Mouse (Mus musculus) limb, embryonic 14.5 days (tissue): ENCODE measurements at regions not wholly inside any gene's neighbourhood (a gene's known extent, or its start where the extent isn't known, plus 50 kb on each side); places are given as distances from the start of the nearest gene placed in this dataset.

Experiments used
- ATAC-seq: fragments of 200-750 bp; cut with Nextera tagmentation; 2 replicates; pipeline ENCODE4 v1.8.0; 2017; ENCODE audit warnings: low read depth, moderate number of reproducible peaks, moderate TSS enrichment; ENCODE audit not compliant: low FRiP score
- DNase-seq: peaks from one replicate; pipeline ENCODE4 v3.0.0-alpha.2; 2015; ENCODE audit warnings: low spot score
- H3K27ac ChIP-seq: fragments of 300-500 bp; sonication (generic); replicated peaks from 2 replicates; pipeline ENCODE4 v1.5.1; 2014; ENCODE audit warnings: low read depth, mild to moderate bottlenecking, low read length, moderate library complexity, mixed read lengths
- H3K27me3 ChIP-seq: fragments of 300-500 bp; sonication (generic); 2 replicates; pipeline ENCODE4 v1.6.1; 2014; ENCODE audit warnings: low read length, mixed read lengths; ENCODE audit not compliant: control insufficient read depth, insufficient read depth
- H3K36me3 ChIP-seq: fragments of 300-500 bp; sonication (generic); 2 replicates; pipeline ENCODE4 v1.6.1; 2014; ENCODE audit warnings: mild to moderate bottlenecking, low read length, moderate library complexity, mixed read lengths; ENCODE audit not compliant: control insufficient read depth, insufficient read depth
- H3K4me1 ChIP-seq: fragments of 300-500 bp; sonication (generic); 2 replicates; pipeline ENCODE4 v1.6.1; 2014; ENCODE audit warnings: antibody characterized with exemption, low read length, mixed read lengths; ENCODE audit not compliant: control insufficient read depth, insufficient read depth
- H3K4me2 ChIP-seq: fragments of 300-500 bp; sonication (generic); replicated peaks from 2 replicates; pipeline ENCODE4 v1.6.1; 2014; ENCODE audit warnings: low read depth, mild to moderate bottlenecking, low read length, moderate library complexity; ENCODE audit not compliant: severe bottlenecking
- H3K4me3 ChIP-seq: fragments of 300-500 bp; sonication (generic); replicated peaks from 2 replicates; pipeline ENCODE4 v1.5.1; 2014; ENCODE audit warnings: low read length
- H3K9ac ChIP-seq: fragments of 300-500 bp; sonication (generic); 2 replicates; pipeline ENCODE4 v1.6.1; 2014; ENCODE audit warnings: mild to moderate bottlenecking, low read depth, low read length, moderate library complexity; ENCODE audit not compliant: severe bottlenecking
- H3K9me3 ChIP-seq: fragments of 300-500 bp; sonication (generic); 2 replicates; pipeline ENCODE4 v1.6.1; 2016; ENCODE audit warnings: low read length; ENCODE audit not compliant: control insufficient read depth
- POLR2A ChIP-seq: fragments of 200-500 bp; IDR thresholded peaks from 2 replicates; pipeline ENCODE4 v1.8.0; 2012; ENCODE audit warnings: inconsistent platforms, mild to moderate bottlenecking, moderate library complexity, borderline replicate concordance; ENCODE audit not compliant: insufficient read depth, insufficient read length; ENCODE audit errors: extremely low read depth
- whole genome bisulfite sequencing: fragments of 180-500 bp; shearing (Covaris S2); extraction: QIAGEN DNeasy Blood & Tissue Kit; methylation state at CpG from one replicate; pipeline ENCODE4 v1.1.7; 2014; 5-methylcytosine and 5-hydroxymethylcytosine counted together

DNA sequence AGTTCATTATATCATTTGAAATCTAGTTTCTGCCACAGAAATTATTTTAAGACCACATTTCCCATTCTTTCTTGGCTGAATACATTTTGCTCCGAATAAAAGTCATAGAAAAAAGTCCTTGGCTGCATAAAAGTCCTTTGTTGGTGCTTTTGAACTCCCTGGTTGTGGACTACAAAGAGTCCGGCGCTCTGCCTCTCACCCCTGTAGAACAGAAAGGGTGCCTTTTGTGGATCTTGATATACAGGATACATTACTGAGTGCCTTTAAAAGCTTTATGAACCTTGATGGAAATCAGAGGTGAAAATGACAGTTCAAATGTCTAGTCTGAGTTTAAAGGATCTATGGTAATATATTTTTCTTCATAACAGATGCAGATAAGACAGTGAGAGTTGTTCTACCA lies 355.5 kb downstream of the Anxa1 start:
- 67% methylated on average over 3 of the region's 3 CpGs for WGBS
- Histone ChIP-seq H3K4me1 (no peaks in the 10 kb centered on the region), H3K4me3 (no peak overlapping the region), H3K9me3 (no peaks in the 10 kb centered on the region), H3K36me3 (no peaks in the 10 kb centered on the region), H3K4me2 (no peak overlapping the region), H3K27me3 (no peaks in the 10 kb centered on the region), H3K27ac (no peak overlapping the region), H3K9ac (no peak overlapping the region)
- no peak for TF ChIP-seq POLR2A
- ATAC-seq: no peak
- DNase-seq: no peak

DNA sequence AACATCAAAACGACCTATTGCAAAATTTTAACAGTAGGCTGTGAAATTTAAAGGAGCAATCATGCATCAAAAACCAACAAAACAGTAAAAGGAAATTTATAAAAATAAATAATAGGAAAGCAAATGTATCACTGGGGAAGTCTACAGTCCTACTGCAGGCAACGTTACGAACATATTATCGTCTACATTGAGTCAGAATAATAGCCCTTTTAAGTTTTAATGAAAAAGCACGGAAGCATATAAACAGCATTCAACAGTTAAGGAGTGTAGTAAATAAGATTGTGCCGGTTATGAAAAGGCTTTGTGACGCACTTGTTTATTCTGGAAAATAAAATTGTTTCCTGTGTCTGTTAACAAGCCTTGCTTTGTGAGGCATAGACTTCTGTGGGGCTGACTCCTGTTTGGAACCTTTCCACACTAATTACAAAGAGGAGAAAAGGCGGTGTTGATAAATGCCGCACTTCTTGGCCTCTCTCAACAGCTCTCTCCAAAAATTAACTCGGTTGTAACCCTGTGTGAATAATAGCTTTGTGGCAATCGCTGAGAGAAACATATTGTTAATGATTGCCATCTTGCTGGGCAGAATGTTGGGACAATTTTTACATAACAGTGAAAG lies 363.0 kb downstream of the Anxa1 start:
- no peaks in the 10 kb centered on the region for H3K9me3 ChIP-seq
- no peak for ATAC-seq
- DNase-seq: no peak
- no peak overlapping the region for H3K4me2 ChIP-seq
- no peak for TF ChIP-seq POLR2A
- no peaks in the 10 kb centered on the region for H3K4me1 ChIP-seq
- 35% methylated on average over 11 of the region's 11 CpGs for whole genome bisulfite sequencing
- no peak overlapping the region for H3K4me3 ChIP-seq
- H3K9ac ChIP-seq: no peak overlapping the region
- no peaks in the 10 kb centered on the region for H3K27me3 ChIP-seq
- H3K27ac ChIP-seq: no peak overlapping the region
- H3K36me3 ChIP-seq: no peaks in the 10 kb centered on the region

DNA sequence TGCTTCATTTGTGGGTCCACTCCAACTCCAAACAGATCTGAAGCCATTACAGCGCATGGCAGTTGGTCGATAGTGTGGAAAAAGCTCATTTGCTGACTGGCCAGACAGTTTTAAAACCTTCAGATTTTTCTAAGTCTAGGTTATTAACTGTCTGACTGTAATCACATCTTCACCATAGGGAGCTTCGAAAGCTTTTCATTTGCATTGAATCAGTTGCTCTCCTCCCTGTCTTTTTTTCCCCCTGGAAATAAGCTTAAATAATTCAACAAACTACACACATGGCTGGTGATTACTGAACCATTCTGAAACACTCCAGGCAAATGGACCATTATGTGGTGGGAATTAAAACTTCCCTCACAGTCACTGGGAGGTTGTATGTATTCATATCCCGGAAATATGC lies 376.6 kb downstream of the Anxa1 start:
- ATAC-seq (no peak), DNase-seq (no peak)
- Histone ChIP-seq H3K9ac (no peak overlapping the region), H3K27ac (no peak overlapping the region), H3K4me1 (no peaks in the 10 kb centered on the region), H3K27me3 (no peaks in the 10 kb centered on the region), H3K9me3 (no peaks in the 10 kb centered on the region), H3K4me2 (no peak overlapping the region), H3K4me3 (no peak overlapping the region), H3K36me3 (no peaks in the 10 kb centered on the region)
- no peak for TF ChIP-seq POLR2A
- 83% methylated on average over 4 of the region's 4 CpGs for WGBS

DNA sequence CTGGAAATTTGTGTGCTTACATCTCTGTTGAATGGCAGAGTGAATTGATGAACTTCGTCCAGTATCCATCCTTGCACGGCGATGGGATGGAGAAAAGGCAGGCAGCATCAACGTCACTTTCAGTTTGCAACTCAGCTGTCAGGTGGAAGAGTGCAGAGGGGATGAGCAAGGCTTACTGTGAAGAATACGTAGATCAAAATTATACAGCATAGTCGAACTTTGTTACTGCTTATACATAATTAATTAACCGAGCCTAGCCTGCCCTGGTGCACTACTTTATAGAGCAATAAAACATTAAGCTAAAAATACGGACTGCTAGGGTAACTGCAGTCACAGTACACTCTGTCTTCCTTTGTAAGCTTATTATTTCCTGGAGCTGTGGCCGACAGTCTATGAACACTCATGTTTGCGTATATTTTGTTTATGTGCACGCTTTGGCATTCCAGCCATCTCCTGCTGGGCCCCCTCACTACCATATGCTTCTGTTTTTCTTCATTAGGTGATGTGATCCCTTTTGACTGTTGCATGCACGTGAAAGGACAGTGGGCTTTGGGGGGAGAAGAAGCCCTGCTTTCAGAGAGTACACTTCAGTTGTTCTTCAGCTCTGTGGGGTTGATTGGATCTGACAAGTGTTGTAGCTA lies 380.8 kb downstream of the Anxa1 start:
- DNase-seq (no peak), ATAC-seq (no peak)
- H3K4me3 ChIP-seq: peak overlapping the region; percentile 19; the same call in 1 of the 2 replicates
- TF ChIP-seq POLR2A: no peak
- H3K9ac ChIP-seq: no peak overlapping the region
- H3K9me3 ChIP-seq: no peaks in the 10 kb centered on the region
- H3K36me3 ChIP-seq: no peaks in the 10 kb centered on the region
- H3K27ac ChIP-seq: no peak overlapping the region
- H3K4me2 ChIP-seq: peak overlapping the region; percentile 34
- H3K27me3 ChIP-seq: no peaks in the 10 kb centered on the region
- 38% methylated on average over 12 of the region's 12 CpGs for WGBS
- no peaks in the 10 kb centered on the region for H3K4me1 ChIP-seq

DNA sequence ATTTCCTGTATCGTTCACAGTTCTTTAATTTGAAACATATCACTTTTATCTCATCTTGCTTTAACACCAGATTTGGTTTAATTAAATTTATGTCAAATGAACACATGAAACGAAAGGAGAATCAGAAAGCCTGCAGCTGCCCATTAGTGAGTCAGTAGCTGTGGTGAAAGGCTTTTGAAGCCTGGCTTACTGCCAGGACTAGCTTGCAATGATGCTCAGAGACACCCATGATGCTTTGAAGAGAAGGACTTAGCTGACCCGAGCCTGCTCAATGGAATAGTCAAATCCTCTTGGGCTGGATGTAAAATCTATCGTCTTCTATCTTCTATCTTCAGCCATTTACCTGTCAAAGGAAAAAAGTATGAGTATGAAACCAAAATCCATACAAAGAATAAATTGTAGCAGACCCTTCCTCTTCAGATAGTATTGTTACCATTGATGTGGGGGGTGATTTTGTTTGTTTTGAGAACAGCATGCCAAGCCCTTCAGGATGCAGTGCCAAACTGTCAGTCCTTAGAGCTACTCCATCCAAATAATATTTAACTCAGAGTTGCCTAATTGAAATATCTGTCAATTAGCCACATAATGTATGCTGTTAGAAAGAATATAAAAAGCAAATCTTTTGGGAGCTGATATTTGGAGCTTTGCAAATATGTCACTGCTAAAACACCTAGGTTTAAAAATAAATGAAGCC lies 384.7 kb downstream of the Anxa1 start:
- DNase-seq: no peak
- H3K4me1 ChIP-seq: no peaks in the 10 kb centered on the region
- no peaks in the 10 kb centered on the region for H3K36me3 ChIP-seq
- H3K27ac ChIP-seq: no peak overlapping the region
- no peaks in the 10 kb centered on the region for H3K27me3 ChIP-seq
- WGBS: 56% methylated on average over 4 of the region's 4 CpGs
- ATAC-seq: no peak
- H3K4me3 ChIP-seq: no peak overlapping the region
- no peak overlapping the region for H3K9ac ChIP-seq
- no peak for TF ChIP-seq POLR2A
- no peak overlapping the region for H3K4me2 ChIP-seq
- no peaks in the 10 kb centered on the region for H3K9me3 ChIP-seq
